Mouse (Mus musculus) heart, embryonic 15.5 days (tissue): ENCODE data around the gene Ift57. TPM values are rescaled to one million over a fixed set of nuclear protein-coding genes. Genes with fewer than 3 reads are reported as not detected.

Experiments used
- ATAC-seq: fragments of 200-750 bp; cut with Nextera tagmentation; replicated peaks from 2 replicates; pipeline ENCODE4 v1.8.0; 2017; ENCODE audit warnings: low read depth, moderate TSS enrichment; ENCODE audit not compliant: insufficient number of reproducible peaks, insufficient read depth, low FRiP score
- H3K27ac ChIP-seq: fragments of 300-500 bp; sonication (generic); 2 replicates; pipeline ENCODE4 v1.5.1; 2015; ENCODE audit warnings: mild to moderate bottlenecking, inconsistent platforms
- H3K27me3 ChIP-seq: fragments of 300-500 bp; sonication (generic); 2 replicates; pipeline ENCODE4 v1.6.1; 2015; ENCODE audit warnings: inconsistent platforms
- H3K36me3 ChIP-seq: fragments of 300-500 bp; sonication (generic); 2 replicates; pipeline ENCODE4 v1.6.1; 2015; ENCODE audit warnings: mild to moderate bottlenecking, inconsistent platforms
- H3K4me1 ChIP-seq: fragments of 300-500 bp; sonication (generic); replicated peaks from 2 replicates; pipeline ENCODE4 v1.6.1; 2015; ENCODE audit warnings: inconsistent platforms
- H3K4me2 ChIP-seq: fragments of 300-500 bp; sonication (generic); 2 replicates; pipeline ENCODE4 v1.6.1; 2015; ENCODE audit warnings: inconsistent platforms, mild to moderate bottlenecking, moderate library complexity
- H3K4me3 ChIP-seq: fragments of 300-500 bp; sonication (generic); 2 replicates; pipeline ENCODE4 v1.5.1; 2015; ENCODE audit warnings: mild to moderate bottlenecking, inconsistent platforms
- H3K9ac ChIP-seq: fragments of 300-500 bp; sonication (generic); 2 replicates; pipeline ENCODE4 v1.6.1; 2015; ENCODE audit warnings: mild to moderate bottlenecking, inconsistent platforms
- H3K9me3 ChIP-seq: fragments of 300-500 bp; sonication (generic); replicated peaks from 2 replicates; pipeline ENCODE4 v1.6.1; 2016; ENCODE audit warnings: inconsistent platforms
- WGBS: fragments of 180-500 bp; shearing (Covaris S2); methylation state at CpG from one replicate; pipeline ENCODE4 v1.1.7; 2015; ENCODE audit warnings: mixed read lengths; 5-methylcytosine and 5-hydroxymethylcytosine counted together
- polyA plus RNA-seq: library from polyadenylated mRNA; unstranded; fragments of >200 nt; fragmentation: Nextera tagmentation; extraction: Ambion mirVana; gene quantifications from 2 replicates; pipeline ENCODE4 v1.2.1, GENCODE M21; 2015

Ift57 gene
- polyA plus RNA-seq, 1 experiment from 2014 or later, result 20.3 TPM

DNA sequence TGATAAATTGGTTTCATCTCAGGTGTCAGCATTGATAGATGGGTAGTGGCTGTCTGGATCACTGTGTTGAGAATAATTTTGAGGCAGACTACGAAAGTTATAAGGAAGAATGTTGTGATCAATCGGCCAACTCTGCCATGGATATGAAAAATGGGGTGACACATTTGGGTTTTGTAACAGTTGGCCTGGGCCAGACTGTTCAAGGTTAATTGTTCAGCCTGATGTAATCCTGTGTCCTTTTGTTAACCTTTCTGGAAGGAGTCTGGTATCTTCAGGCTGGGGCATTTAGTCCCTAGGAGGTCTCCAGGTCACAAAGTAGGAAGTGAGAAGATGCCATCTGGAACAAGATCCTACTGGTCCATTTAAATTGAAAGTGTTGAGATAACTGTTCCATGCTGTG is 97.2 kb downstream of the Ift57 start:
- ATAC-seq, result no peak
- Histone ChIP-seq H3K9ac (no peak overlapping the region), H3K4me2 (no peak overlapping the region), H3K27ac (no peak overlapping the region), H3K36me3 (no peaks in the 10 kb centered on the region), H3K27me3 (no peaks in the 10 kb centered on the region), H3K9me3 (no peaks in the 10 kb centered on the region), H3K4me1 (peaks cover 9% of the 10 kb centered on the region), H3K4me3 (no peak overlapping the region)
- WGBS, result 79% methylated on average over 2 of the region's 2 CpGs

DNA sequence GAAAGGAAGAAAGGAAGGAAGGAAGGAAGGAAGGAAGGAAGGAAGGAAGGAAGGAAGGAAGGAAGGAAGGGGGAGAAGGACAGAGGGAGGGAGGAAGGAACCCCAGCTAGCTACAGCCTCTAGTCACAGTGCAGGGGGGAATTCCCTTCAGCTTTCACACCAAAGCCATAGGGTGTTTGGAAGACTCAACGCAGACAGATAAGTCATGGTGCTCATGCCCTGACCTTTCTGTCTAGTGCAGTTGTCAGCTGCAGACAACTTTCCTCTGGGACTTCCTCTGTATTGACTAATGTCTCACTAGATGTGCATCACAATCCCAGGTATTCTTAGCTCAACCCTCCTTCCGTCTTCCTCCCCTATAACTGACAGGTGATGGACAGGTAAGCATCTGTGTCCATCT is 97.9 kb downstream of the Ift57 start:
- Histone ChIP-seq H3K4me3 (no peak overlapping the region), H3K9me3 (no peaks in the 10 kb centered on the region), H3K27ac (no peak overlapping the region), H3K36me3 (no peaks in the 10 kb centered on the region), H3K9ac (no peak overlapping the region), H3K27me3 (no peaks in the 10 kb centered on the region), H3K4me2 (no peak overlapping the region), H3K4me1 (peaks cover 9% of the 10 kb centered on the region)
- WGBS, result 82% methylated on average over 2 of the region's 2 CpGs
- ATAC-seq, result no peak

DNA sequence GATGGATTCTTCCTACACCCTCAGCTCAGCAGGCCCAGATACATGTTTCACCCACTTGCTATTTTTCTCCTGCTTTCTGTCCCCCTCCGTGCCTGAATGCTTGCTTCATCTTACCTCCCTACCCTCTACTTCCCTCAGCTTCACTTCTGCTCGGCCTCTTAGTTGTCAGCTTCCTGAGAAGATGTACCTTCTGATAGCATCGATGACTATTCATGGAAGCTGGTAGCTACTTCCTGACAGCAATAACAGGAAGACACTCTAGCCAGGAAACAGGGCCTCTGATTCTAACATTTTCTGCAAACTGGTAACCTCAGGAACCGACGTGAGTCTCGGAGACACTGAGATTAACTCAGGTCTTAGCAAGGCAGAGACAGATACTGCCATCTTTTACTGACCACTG is 99.8 kb downstream of the Ift57 start:
- no peak overlapping the region for H3K4me3 ChIP-seq
- peak overlapping the region; percentile 33; the same call in 1 of the 2 replicates for H3K27ac ChIP-seq
- no peaks in the 10 kb centered on the region for H3K27me3 ChIP-seq
- WGBS, result 50% methylated on average over 6 of the region's 6 CpGs
- H3K4me2 ChIP-seq, result no peak overlapping the region
- no peaks in the 10 kb centered on the region for H3K9me3 ChIP-seq
- H3K4me1 ChIP-seq, result peaks cover 2% of the 10 kb centered on the region
- H3K36me3 ChIP-seq, result no peaks in the 10 kb centered on the region
- no peak overlapping the region for H3K9ac ChIP-seq
- no peak for ATAC-seq

DNA sequence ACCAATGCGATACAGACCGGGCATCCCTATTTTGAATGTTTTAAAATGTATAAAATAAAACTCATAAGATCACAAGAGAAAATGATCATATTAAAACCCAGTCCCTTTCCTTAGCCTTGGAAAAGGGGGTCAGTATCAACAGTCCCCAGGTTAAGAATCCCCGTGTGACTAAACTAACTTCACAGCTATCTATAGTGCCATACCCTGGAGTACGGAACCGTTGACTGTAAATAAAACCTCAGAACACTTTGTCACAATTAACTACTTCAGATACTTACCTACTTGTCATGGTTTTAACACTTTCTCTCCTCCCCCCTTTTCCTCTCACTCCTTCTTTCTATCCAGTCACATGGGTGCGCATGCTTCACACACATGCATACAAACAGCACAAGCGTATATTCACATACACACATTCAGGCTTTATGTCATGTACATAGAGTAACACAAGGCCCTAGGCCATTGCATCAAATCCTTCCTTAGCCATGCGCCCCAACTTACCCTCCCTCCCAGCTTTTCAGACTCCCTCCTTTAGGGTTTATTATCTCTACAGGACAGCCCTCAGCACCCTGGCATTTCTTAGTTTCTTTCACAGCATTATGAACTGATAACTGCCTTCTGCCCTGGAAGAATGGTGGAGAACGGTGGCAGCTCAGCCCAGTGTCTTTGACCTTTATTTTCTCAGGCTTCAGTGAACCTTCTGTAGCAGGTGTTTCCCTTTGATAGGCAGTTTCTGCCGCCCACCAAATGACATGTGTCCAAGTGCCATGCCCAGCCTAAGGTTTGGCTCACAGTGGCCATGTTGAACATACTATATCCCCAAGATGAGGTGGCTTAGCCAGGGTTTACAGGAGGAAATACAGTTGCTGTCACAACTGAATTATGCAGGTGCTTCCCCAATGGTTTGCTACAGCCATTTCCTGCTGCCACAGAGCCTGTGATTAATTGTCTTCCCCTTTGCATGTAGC is 100.8 kb downstream of the Ift57 start, which contains the start of gene Cd47:
TSS of gene Cd47 (plus strand) at position 937 of the 965 bp plus-strand sequence.
- WGBS, result 64% methylated on average over 10 of the region's 10 CpGs
- H3K4me1 ChIP-seq, result peaks cover 8% of the 10 kb centered on the region
- H3K36me3 ChIP-seq, result no peaks in the 10 kb centered on the region
- no peak for ATAC-seq
- peak within 1 kb of the TSS; percentile 17 for H3K27ac ChIP-seq
- H3K4me3 ChIP-seq, result no peak within 1 kb of the TSS
- H3K9me3 ChIP-seq, result no peaks in the 10 kb centered on the region
- no peak within 1 kb of the TSS for H3K4me2 ChIP-seq
- H3K9ac ChIP-seq, result no peak within 1 kb of the TSS
- no peaks in the 10 kb centered on the region for H3K27me3 ChIP-seq

DNA sequence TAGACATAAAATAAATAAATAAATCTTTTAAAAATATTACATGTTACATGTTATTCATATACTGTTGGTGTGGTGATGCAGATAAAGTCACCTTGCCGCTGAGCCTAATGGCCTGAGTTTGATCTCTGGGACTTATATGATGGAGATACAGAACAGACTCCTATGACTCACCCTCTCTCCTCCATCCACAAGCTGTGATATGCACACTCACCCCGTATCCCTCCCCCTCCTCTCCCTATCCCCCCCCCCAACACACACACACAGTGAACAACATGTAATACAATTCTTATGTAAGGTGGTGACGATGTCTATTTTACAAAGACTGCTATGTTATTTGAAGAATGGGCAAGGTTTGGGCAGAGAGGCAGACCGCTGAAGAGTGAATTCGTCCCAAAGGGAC is 102.0 kb downstream of the Ift57 start:
- Histone ChIP-seq H3K27me3 (no peaks in the 10 kb centered on the region), H3K27ac (no peak overlapping the region), H3K9me3 (no peaks in the 10 kb centered on the region), H3K36me3 (no peaks in the 10 kb centered on the region), H3K4me3 (no peak overlapping the region), H3K9ac (no peak overlapping the region), H3K4me1 (peaks cover 8% of the 10 kb centered on the region), H3K4me2 (no peak overlapping the region)
- ATAC-seq, result no peak
- WGBS, result 64% methylated on average over 5 of the region's 5 CpGs

DNA sequence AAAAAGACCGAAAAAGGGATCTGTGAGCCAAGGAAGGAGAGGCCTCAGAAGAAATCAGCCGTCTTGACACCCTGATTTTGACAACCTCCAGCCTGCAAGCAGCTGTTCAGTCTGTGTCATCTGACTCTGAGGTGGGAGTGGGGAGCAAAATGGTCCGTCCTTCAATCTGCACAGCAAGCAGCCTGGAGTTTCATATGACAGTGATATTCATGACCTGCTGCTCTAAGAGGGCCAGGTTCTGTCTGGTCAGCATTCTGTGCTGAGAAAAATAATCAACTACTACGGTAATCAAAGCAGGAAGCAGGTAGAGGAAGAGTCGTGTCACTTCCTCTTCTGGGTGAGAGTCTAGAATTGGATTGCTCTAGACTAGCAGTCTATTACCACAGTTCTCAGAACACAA is 102.4 kb downstream of the Ift57 start:
- WGBS, result 51% methylated on average over 5 of the region's 5 CpGs

DNA sequence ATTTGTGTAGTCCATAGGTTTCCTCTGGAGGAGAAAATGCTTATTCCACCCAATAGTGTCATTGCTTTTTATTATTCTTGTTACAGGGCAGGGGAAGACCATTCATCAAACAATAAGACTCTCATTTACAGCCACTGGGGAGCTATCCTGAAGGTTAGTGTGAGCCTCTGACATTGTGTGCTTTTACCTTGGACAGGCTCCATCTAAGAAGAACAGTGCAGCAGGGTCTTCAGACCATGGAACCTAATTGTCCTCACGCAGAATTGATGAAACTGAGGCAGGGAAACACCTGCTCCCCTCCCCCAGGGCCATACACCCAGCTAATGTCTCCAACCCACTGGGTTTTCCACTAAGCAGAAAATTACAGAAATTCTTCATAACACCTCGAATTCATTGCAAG is 104.0 kb downstream of the Ift57 start:
- H3K4me2 ChIP-seq, result no peak overlapping the region
- H3K27ac ChIP-seq, result no peak overlapping the region
- no peaks in the 10 kb centered on the region for H3K9me3 ChIP-seq
- H3K27me3 ChIP-seq, result no peaks in the 10 kb centered on the region
- no peak overlapping the region for H3K4me3 ChIP-seq
- H3K4me1 ChIP-seq, result peaks cover 8% of the 10 kb centered on the region
- WGBS, result 79% methylated on average over 2 of the region's 2 CpGs
- ATAC-seq, result no peak
- no peak overlapping the region for H3K9ac ChIP-seq
- H3K36me3 ChIP-seq, result no peaks in the 10 kb centered on the region

More for the DNA sequence above, 102.4 kb downstream of the Ift57 start:
- no peak overlapping the region for H3K4me3 ChIP-seq
- H3K4me1 ChIP-seq, result peaks cover 8% of the 10 kb centered on the region
- no peaks in the 10 kb centered on the region for H3K9me3 ChIP-seq
- H3K9ac ChIP-seq, result no peak overlapping the region
- no peak for ATAC-seq
- H3K36me3 ChIP-seq, result no peaks in the 10 kb centered on the region
- H3K4me2 ChIP-seq, result no peak overlapping the region
- H3K27me3 ChIP-seq, result no peaks in the 10 kb centered on the region
- H3K27ac ChIP-seq, result no peak overlapping the region

DNA sequence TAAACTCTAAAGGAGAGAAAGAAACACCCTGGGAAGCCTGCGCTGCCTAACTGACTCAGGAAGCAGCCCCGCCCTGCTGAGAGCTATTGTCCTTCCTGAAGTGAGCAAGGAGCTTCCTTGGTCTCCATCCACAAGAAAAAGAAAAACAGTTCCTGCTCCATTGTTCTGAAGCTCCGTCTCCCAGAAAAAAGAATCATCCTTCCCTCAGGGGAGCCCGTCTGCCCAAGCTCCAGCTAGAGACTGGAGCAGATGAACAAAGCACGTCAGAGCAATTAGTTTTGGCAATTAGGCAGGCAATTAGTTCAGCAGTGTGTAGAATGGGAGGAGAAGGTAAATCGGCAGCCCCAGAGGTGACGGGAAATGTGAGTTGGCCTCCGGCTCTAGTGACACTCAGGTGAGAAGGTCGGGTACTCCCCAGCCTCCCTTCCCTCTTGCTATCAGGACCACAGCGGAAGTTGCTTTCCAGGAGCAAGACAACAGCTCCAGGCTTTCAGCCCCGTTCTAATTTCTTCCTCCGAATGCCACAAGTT is 105.0 kb downstream of the Ift57 start:
- Histone ChIP-seq H3K9me3 (no peaks in the 10 kb centered on the region), H3K36me3 (no peaks in the 10 kb centered on the region), H3K4me1 (peaks cover 8% of the 10 kb centered on the region), H3K4me2 (peak overlapping the region; percentile 66), H3K27ac (peak overlapping the region; percentile 12; the same call in 1 of the 2 replicates), H3K27me3 (no peaks in the 10 kb centered on the region), H3K9ac (peak overlapping the region; percentile 26; the same call in 1 of the 2 replicates), H3K4me3 (peak overlapping the region; percentile 39)
- ATAC-seq, result no peak
- WGBS, result 4% methylated on average over 12 of the region's 12 CpGs

DNA sequence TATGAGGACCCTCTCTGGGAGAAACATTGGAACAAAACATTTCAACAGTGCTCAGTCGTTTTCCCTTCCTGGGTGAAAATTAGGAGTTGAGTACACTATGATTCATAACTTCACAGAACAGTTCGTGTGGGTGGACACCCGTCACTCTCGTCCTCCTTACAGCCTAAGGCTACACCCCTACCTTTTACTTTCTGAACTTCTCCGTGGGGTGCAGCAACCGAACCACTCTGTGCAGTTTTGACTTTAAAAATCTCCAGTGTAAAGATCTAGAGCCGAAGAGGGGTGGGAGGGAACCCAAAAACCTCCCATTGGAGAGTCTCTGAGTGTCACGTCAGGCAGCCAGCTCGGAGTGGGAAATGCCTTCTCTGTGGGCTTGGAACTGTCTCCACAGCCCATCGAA is 107.9 kb downstream of the Ift57 start:
- no peak for ATAC-seq
- Histone ChIP-seq H3K4me1 (peaks cover 8% of the 10 kb centered on the region), H3K27ac (no peak overlapping the region), H3K4me2 (no peak overlapping the region), H3K9me3 (no peaks in the 10 kb centered on the region), H3K27me3 (no peaks in the 10 kb centered on the region), H3K4me3 (no peak overlapping the region), H3K9ac (no peak overlapping the region), H3K36me3 (no peaks in the 10 kb centered on the region)
- 81% methylated on average over 10 of the region's 10 CpGs for WGBS

DNA sequence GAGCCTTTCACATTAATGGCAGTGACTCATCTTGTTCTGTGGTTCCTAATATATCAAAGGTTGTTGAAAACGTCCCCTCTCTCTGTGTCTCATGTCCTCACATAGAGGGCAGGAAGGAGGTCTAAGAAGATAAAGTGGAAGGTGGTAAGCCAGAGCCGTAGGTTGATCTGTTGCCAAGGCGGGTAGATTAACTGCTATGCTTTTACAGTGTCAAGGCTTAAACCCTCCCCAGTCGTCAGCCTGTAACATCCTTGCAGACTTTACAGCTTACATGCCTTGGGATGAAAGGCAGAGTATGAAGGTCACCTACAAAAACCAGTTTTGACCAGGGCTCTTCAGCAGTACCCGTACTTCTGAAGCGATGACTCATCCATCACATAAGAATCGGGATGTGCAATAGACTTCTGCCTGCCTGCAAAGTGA is 108.4 kb downstream of the Ift57 start:
- Histone ChIP-seq H3K4me1 (peaks cover 8% of the 10 kb centered on the region), H3K4me3 (no peak overlapping the region), H3K4me2 (no peak overlapping the region), H3K36me3 (no peaks in the 10 kb centered on the region), H3K27ac (no peak overlapping the region), H3K27me3 (no peaks in the 10 kb centered on the region), H3K9me3 (no peaks in the 10 kb centered on the region), H3K9ac (no peak overlapping the region)
- 45% methylated on average over 7 of the region's 7 CpGs for WGBS
- no peak for ATAC-seq

DNA sequence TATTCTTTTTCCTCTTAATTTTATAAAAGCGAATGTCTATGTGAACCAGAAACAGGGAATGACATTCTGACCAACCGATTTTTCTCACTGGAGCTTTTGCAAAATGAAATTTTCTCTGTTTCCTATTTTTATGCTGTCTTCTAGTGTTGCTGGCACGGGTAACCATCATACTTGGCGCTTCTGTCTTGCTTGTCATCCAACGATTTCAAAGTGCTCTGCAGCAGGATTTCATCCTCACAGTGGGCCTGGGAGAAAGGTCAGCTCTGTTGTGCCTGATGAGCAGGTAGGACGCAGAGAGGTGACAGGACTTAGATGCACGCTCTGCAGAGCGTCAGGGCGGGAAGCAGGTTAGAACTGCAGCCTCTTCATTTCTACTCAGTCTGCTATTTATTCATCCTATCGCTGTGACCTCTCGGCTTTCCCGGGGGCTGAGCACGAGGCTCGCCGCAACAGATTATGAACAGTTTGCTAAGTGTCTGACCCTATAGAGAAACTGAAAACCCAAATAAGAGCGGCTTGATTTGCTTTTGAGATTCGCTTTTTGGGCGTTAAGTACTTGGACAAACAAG is 108.9 kb downstream of the Ift57 start:
- no peak overlapping the region for H3K4me2 ChIP-seq
- WGBS, result 73% methylated on average over 18 of the region's 18 CpGs
- no peak overlapping the region for H3K9ac ChIP-seq
- no peak overlapping the region for H3K4me3 ChIP-seq
- ATAC-seq, result no peak
- H3K27ac ChIP-seq, result no peak overlapping the region
- no peaks in the 10 kb centered on the region for H3K36me3 ChIP-seq
- no peaks in the 10 kb centered on the region for H3K9me3 ChIP-seq
- peaks cover 8% of the 10 kb centered on the region for H3K4me1 ChIP-seq
- H3K27me3 ChIP-seq, result no peaks in the 10 kb centered on the region
